Mouse (Mus musculus) C2C12 (cell line): ENCODE measurements around the gene Slc7a11.

Experiments used
- CEBPB ChIP-seq: IDR thresholded peaks from one replicate; pipeline ENCODE4 v1.6.1; 2011; ENCODE audit warnings: low read depth, mild to moderate bottlenecking, control low read depth, moderate library complexity
- CTCF ChIP-seq: IDR thresholded peaks from one replicate; pipeline ENCODE4 v1.5.1; 2011; ENCODE audit not compliant: control insufficient read depth, insufficient read depth, insufficient read length
- MYOD1 ChIP-seq: IDR thresholded peaks from one replicate; pipeline ENCODE4 v1.6.1; 2011; ENCODE audit warnings: low read depth; ENCODE audit not compliant: control insufficient read depth, insufficient read length
- MYOG ChIP-seq: IDR thresholded peaks from one replicate; pipeline ENCODE4 v1.6.1; 2011; ENCODE audit not compliant: control insufficient read depth, insufficient read length; ENCODE audit errors: extremely low read depth

DNA sequence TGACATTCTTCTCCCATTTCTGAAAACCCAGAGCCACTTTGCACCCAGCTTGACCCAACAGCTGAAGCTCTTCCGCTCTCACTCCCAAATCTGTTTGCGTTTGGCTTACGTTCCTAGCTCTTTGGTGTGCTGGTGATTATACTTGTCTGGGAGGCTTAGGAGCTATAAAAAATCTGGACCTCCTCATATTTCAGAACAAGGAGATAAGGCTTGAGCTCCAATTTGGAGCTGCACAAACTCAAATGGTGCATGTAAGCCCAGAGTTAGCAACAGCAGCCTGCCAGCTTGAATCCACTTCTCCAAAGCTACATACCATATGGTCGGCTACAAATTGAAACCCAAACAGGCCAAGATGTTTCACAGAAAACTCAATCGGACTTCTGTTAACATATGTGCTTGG lies 498.6 kb downstream of the Slc7a11 start:
- TF ChIP-seq CTCF (no peak), MYOD1 (no peak), CEBPB (no peak), MYOG (no peak)
